Mouse (Mus musculus): ENCODE results near the gene Fmo4. TPM values are rescaled to one million over a fixed set of nuclear protein-coding genes. Genes with fewer than 3 reads are reported as not detected.

The Fmo4 gene
- 1.5 and 1.8 TPM in 2 replicates for polyA plus RNA-seq (2015; fragmentation: Nextera tagmentation; extraction: Ambion mirVana)

- Histone ChIP-seq H3K4me1 (no peaks in the 10 kb centered on the region), H3K9ac (no peak within 1 kb of the TSS), H3K4me3 (no peak within 1 kb of the TSS), H3K27ac (no peak within 1 kb of the TSS), H3K27me3 (no peaks in the 10 kb centered on the region), H3K9me3 (no peaks in the 10 kb centered on the region), H3K4me2 (peak within 1 kb of the TSS; percentile 26; the same call in 1 of the 2 replicates), H3K36me3 (no peaks in the 10 kb centered on the region)
- 40% methylated on average over 8 of the region's 8 CpGs for WGBS
- no peak for ATAC-seq (ENCODE audit: borderline replicate concordance, extremely low read depth, low FRiP score, low TSS enrichment)
Measured at GRCm38 (mm10) chr1:162813836-162814156, at the start of gene Fmo4. Gene Fmo4, minus strand, starts transcription at chr1:162813972.

- H3K4me2 ChIP-seq: no peak overlapping the region
- no peak for ATAC-seq (ENCODE audit: borderline replicate concordance, extremely low read depth, low FRiP score, low TSS enrichment)
- WGBS: 38% methylated on average over 1 of the region's 1 CpGs
- H3K9ac ChIP-seq: no peak overlapping the region
- H3K9me3 ChIP-seq: no peaks in the 10 kb centered on the region
- H3K4me3 ChIP-seq: no peak overlapping the region
- H3K27me3 ChIP-seq: no peaks in the 10 kb centered on the region
- peaks cover 22% of the 10 kb centered on the region for H3K4me1 ChIP-seq
- H3K36me3 ChIP-seq: no peaks in the 10 kb centered on the region
- H3K27ac ChIP-seq: no peak overlapping the region
Measured at GRCm38 (mm10) chr1:162862328-162862727, 48.6 kb upstream of the Fmo4 start.

- no peak overlapping the region for H3K9ac ChIP-seq
- H3K27ac ChIP-seq: no peak overlapping the region
- ATAC-seq (ENCODE audit: borderline replicate concordance, extremely low read depth, low FRiP score, low TSS enrichment): peak; percentile 60
- 47% methylated on average over 9 of the region's 9 CpGs for WGBS
- no peaks in the 10 kb centered on the region for H3K27me3 ChIP-seq
- H3K36me3 ChIP-seq: no peaks in the 10 kb centered on the region
- H3K4me1 ChIP-seq: peaks cover 22% of the 10 kb centered on the region
- H3K4me3 ChIP-seq: no peak overlapping the region
- no peak overlapping the region for H3K4me2 ChIP-seq
- H3K9me3 ChIP-seq: no peaks in the 10 kb centered on the region
Measured at GRCm38 (mm10) chr1:162859996-162860605, 46.3 kb upstream of the Fmo4 start.

- WGBS: 47% methylated on average over 10 of the region's 10 CpGs
- H3K4me2 ChIP-seq: peak overlapping the region; percentile 38; the same call in 1 of the 2 replicates
- ATAC-seq (ENCODE audit: borderline replicate concordance, extremely low read depth, low FRiP score, low TSS enrichment): peak; percentile 44
Measured at GRCm38 (mm10) chr1:162859545-162859976, 45.8 kb upstream of the Fmo4 start.

GRCm38 (mm10) chr1:162858748-162859130, 45.0 kb upstream of the Fmo4 start:
- Histone ChIP-seq H3K4me3 (peak overlapping the region; percentile 20), H3K27me3 (no peaks in the 10 kb centered on the region), H3K9me3 (no peaks in the 10 kb centered on the region), H3K4me1 (peaks cover 22% of the 10 kb centered on the region), H3K9ac (no peak overlapping the region), H3K36me3 (no peaks in the 10 kb centered on the region), H3K4me2 (peak overlapping the region; percentile 38), H3K27ac (peak overlapping the region; percentile 19; the same call in 1 of the 2 replicates)
- no peak for ATAC-seq (ENCODE audit: borderline replicate concordance, extremely low read depth, low FRiP score, low TSS enrichment)
- WGBS: 64% methylated on average over 12 of the region's 12 CpGs

More at GRCm38 (mm10) chr1:162859545-162859976, 45.8 kb upstream of the Fmo4 start:
- Histone ChIP-seq H3K27ac (peak overlapping the region; percentile 19; the same call in 1 of the 2 replicates), H3K36me3 (no peaks in the 10 kb centered on the region), H3K4me3 (no peak overlapping the region), H3K9ac (no peak overlapping the region), H3K4me1 (peaks cover 22% of the 10 kb centered on the region), H3K9me3 (no peaks in the 10 kb centered on the region), H3K27me3 (no peaks in the 10 kb centered on the region)

- H3K4me3 ChIP-seq: peak overlapping the region; percentile 20
- peaks cover 22% of the 10 kb centered on the region for H3K4me1 ChIP-seq
- H3K27me3 ChIP-seq: no peaks in the 10 kb centered on the region
- H3K9me3 ChIP-seq: no peaks in the 10 kb centered on the region
- H3K27ac ChIP-seq: no peak overlapping the region
- H3K9ac ChIP-seq: no peak overlapping the region
- no peak for ATAC-seq (ENCODE audit: borderline replicate concordance, extremely low read depth, low FRiP score, low TSS enrichment)
- WGBS: 59% methylated on average over 18 of the region's 18 CpGs
- no peaks in the 10 kb centered on the region for H3K36me3 ChIP-seq
- peak overlapping the region; percentile 38; the same call in 1 of the 2 replicates for H3K4me2 ChIP-seq
Measured at GRCm38 (mm10) chr1:162857766-162858747, 44.3 kb upstream of the Fmo4 start.

GRCm38 (mm10) chr1:162853812-162854482, 40.2 kb upstream of the Fmo4 start:
- peaks cover 4% of the 10 kb centered on the region for H3K4me1 ChIP-seq
- H3K36me3 ChIP-seq: no peaks in the 10 kb centered on the region
- 35% methylated on average over 3 of the region's 3 CpGs for WGBS
- H3K27ac ChIP-seq: no peak overlapping the region
- no peak overlapping the region for H3K9ac ChIP-seq
- no peak overlapping the region for H3K4me2 ChIP-seq
- H3K4me3 ChIP-seq: no peak overlapping the region
- no peaks in the 10 kb centered on the region for H3K9me3 ChIP-seq
- no peak for ATAC-seq (ENCODE audit: borderline replicate concordance, extremely low read depth, low FRiP score, low TSS enrichment)
- no peaks in the 10 kb centered on the region for H3K27me3 ChIP-seq

GRCm38 (mm10) chr1:162847554-162847953, 33.8 kb upstream of the Fmo4 start:
- H3K4me2 ChIP-seq: no peak overlapping the region
- H3K27me3 ChIP-seq: no peaks in the 10 kb centered on the region
- H3K4me1 ChIP-seq: no peaks in the 10 kb centered on the region
- 92% methylated on average over 6 of the region's 6 CpGs for WGBS
- no peaks in the 10 kb centered on the region for H3K9me3 ChIP-seq
- ATAC-seq (ENCODE audit: borderline replicate concordance, extremely low read depth, low FRiP score, low TSS enrichment): no peak
- H3K36me3 ChIP-seq: no peaks in the 10 kb centered on the region
- H3K4me3 ChIP-seq: no peak overlapping the region
- no peak overlapping the region for H3K9ac ChIP-seq
- H3K27ac ChIP-seq: no peak overlapping the region

- no peak overlapping the region for H3K4me3 ChIP-seq
- H3K27me3 ChIP-seq: no peaks in the 10 kb centered on the region
- WGBS: 79% methylated on average over 9 of the region's 9 CpGs
- H3K36me3 ChIP-seq: no peaks in the 10 kb centered on the region
- no peak for ATAC-seq (ENCODE audit: borderline replicate concordance, extremely low read depth, low FRiP score, low TSS enrichment)
- no peaks in the 10 kb centered on the region for H3K9me3 ChIP-seq
- H3K9ac ChIP-seq: no peak overlapping the region
- no peaks in the 10 kb centered on the region for H3K4me1 ChIP-seq
- H3K4me2 ChIP-seq: no peak overlapping the region
- no peak overlapping the region for H3K27ac ChIP-seq
Measured at GRCm38 (mm10) chr1:162840211-162840610, 26.4 kb upstream of the Fmo4 start.

GRCm38 (mm10) chr1:162838976-162839375, 25.2 kb upstream of the Fmo4 start:
- Histone ChIP-seq H3K9ac (no peak overlapping the region), H3K27ac (no peak overlapping the region), H3K4me1 (no peaks in the 10 kb centered on the region), H3K36me3 (no peaks in the 10 kb centered on the region), H3K9me3 (no peaks in the 10 kb centered on the region), H3K27me3 (no peaks in the 10 kb centered on the region), H3K4me3 (no peak overlapping the region), H3K4me2 (no peak overlapping the region)
- no peak for ATAC-seq (ENCODE audit: borderline replicate concordance, extremely low read depth, low FRiP score, low TSS enrichment)
- WGBS: 85% methylated on average over 6 of the region's 6 CpGs

- 0 out of 2 replicates have a peak, but pooled peaks cover 7% of the 10 kb centered on the region for H3K4me1 ChIP-seq
- ATAC-seq (ENCODE audit: borderline replicate concordance, extremely low read depth, low FRiP score, low TSS enrichment): no peak
Measured at GRCm38 (mm10) chr1:162834342-162834741, 20.6 kb upstream of the Fmo4 start.

More at GRCm38 (mm10) chr1:162834342-162834741, 20.6 kb upstream of the Fmo4 start:
- no peaks in the 10 kb centered on the region; the same call in 1 of the 2 replicates for H3K9me3 ChIP-seq
- H3K36me3 ChIP-seq: no peaks in the 10 kb centered on the region
- H3K9ac ChIP-seq: no peak overlapping the region
- H3K4me2 ChIP-seq: no peak overlapping the region
- H3K27me3 ChIP-seq: no peaks in the 10 kb centered on the region
- no peak overlapping the region for H3K27ac ChIP-seq
- 65% methylated on average over 5 of the region's 5 CpGs for WGBS
- no peak overlapping the region for H3K4me3 ChIP-seq
